Mouse (Mus musculus) small intestine, adult 2 months (tissue): ENCODE data around the gene Ptprm. TPM values are rescaled to one million over a fixed set of nuclear protein-coding genes. Genes with fewer than 3 reads are reported as not detected.

Experiments
- H3K27ac ChIP-seq: fragments of 200-500 bp; 2 replicates; pipeline ENCODE4 v1.5.1; 2012; ENCODE audit warnings: low read depth, low read length, control low read depth, inconsistent platforms; ENCODE audit not compliant: insufficient read depth
- H3K27me3 ChIP-seq: fragments of 200-500 bp; 2 replicates; pipeline ENCODE4 v1.6.1; 2012; ENCODE audit warnings: mild to moderate bottlenecking, moderate library complexity, low read length, inconsistent platforms; ENCODE audit not compliant: control insufficient read depth, insufficient read depth
- H3K36me3 ChIP-seq: fragments of 200-500 bp; 2 replicates; pipeline ENCODE4 v1.6.1; 2012; ENCODE audit warnings: mild to moderate bottlenecking, low read length, control low read depth, inconsistent platforms; ENCODE audit not compliant: control insufficient read depth, insufficient read depth
- H3K4me1 ChIP-seq: fragments of 200-500 bp; 2 replicates; pipeline ENCODE4 v1.6.1; 2012; ENCODE audit warnings: low read length, inconsistent platforms, mixed read lengths; ENCODE audit not compliant: control insufficient read depth, insufficient read depth, insufficient read length
- H3K4me3 ChIP-seq: fragments of 200-500 bp; 2 replicates; pipeline ENCODE4 v1.5.1; 2012; ENCODE audit warnings: low read depth, mild to moderate bottlenecking, control low read depth, inconsistent platforms, low read length, moderate library complexity
- CTCF ChIP-seq: fragments of 200-500 bp; IDR thresholded peaks from 2 replicates; pipeline ENCODE4 v1.5.1; 2012; ENCODE audit warnings: low read depth, mild to moderate bottlenecking, control low read depth, inconsistent platforms, low read length, moderate library complexity, mixed read lengths; ENCODE audit not compliant: insufficient replicate concordance, insufficient read length; ENCODE audit errors: extremely low read depth
- POLR2A ChIP-seq: fragments of 200-500 bp; IDR thresholded peaks from 2 replicates; pipeline ENCODE4 v1.6.1; 2012; ENCODE audit warnings: low read depth, mild to moderate bottlenecking, control low read depth, inconsistent platforms, low read length, moderate library complexity
- WGBS: fragments of 180-500 bp; shearing (Covaris S2); methylation state at CpG from one replicate; pipeline ENCODE4 v1.1.7; 2018; 5-methylcytosine and 5-hydroxymethylcytosine counted together
- polyA plus RNA-seq: library from polyadenylated mRNA; depleted of rRNA; stranded (reverse); fragments of >200 nt; gene quantifications from 2 replicates; pipeline ENCODE4 v1.2.3, GENCODE M21; 2012

Ptprm gene
- polyA plus RNA-seq, 1 experiment = 3.8 TPM

DNA sequence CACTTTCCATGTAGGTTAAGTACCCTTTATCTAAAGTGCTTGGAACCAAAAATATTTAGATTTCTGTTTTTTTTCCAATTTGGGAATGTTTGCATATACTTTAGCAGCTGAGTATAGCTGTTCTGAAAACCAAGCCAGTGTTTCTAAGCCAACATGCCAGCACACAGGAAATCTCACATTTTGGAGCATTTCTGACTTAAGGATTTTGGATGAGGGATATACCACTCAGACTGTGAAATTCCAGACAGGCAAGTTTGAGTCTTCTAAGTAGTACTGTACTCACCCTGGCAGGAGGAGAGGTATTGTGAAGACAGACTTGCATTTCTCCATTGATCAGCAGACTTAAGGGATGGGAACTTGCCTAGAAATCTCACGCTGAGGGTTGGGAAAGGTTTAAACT is 10.2 kb upstream of the Ptprm start:
- Histone ChIP-seq H3K36me3 (no peaks in the 10 kb centered on the region), H3K4me1 (no peaks in the 10 kb centered on the region), H3K4me3 (no peak overlapping the region), H3K27ac (no peak overlapping the region), H3K27me3 (no peaks in the 10 kb centered on the region)
- WGBS = 85% methylated on average over 1 of the region's 1 CpGs
- no peak for TF ChIP-seq CTCF
- no peak for TF ChIP-seq POLR2A

GRCm38 (mm10) chr17:67363377-67364070 is 9.3 kb upstream of the Ptprm start:
- WGBS = 78% methylated on average over 11 of the region's 11 CpGs
- Histone ChIP-seq H3K4me1 (no peaks in the 10 kb centered on the region), H3K27me3 (no peaks in the 10 kb centered on the region), H3K36me3 (no peaks in the 10 kb centered on the region), H3K4me3 (no peak overlapping the region), H3K27ac (no peak overlapping the region)
- TF ChIP-seq POLR2A (no peak), CTCF (no peak)

DNA sequence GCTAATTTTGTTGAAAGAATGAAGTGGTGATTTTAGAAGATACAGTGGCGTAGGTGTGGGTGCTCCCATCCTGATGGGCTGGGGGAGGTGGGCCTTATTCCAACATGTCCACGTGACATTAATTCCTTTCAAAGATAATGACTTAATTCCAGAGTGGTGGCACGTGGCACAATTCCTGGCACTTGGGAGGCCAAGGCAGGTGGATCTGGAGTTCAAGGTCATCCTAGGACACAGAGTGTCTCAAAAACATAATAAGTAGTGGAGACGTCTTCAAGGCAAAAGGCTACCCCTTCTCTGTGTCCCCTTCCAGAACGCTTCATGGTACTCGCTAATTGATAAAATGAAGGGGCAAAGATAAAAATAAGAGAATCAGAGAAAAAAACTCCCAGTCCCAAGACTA is 7.9 kb upstream of the Ptprm start:
- no peak for TF ChIP-seq CTCF
- TF ChIP-seq POLR2A = no peak
- Histone ChIP-seq H3K27me3 (no peaks in the 10 kb centered on the region), H3K27ac (no peak overlapping the region), H3K4me3 (no peak overlapping the region), H3K4me1 (no peaks in the 10 kb centered on the region), H3K36me3 (no peaks in the 10 kb centered on the region)
- WGBS = 80% methylated on average over 6 of the region's 6 CpGs

- no peaks in the 10 kb centered on the region for H3K4me1 ChIP-seq
- H3K27ac ChIP-seq = no peak overlapping the region
- no peak overlapping the region for H3K4me3 ChIP-seq
- TF ChIP-seq POLR2A (no peak), CTCF (no peak)
- H3K27me3 ChIP-seq = no peaks in the 10 kb centered on the region
- 45% methylated on average over 3 of the region's 3 CpGs for WGBS
- no peaks in the 10 kb centered on the region for H3K36me3 ChIP-seq
These were observed 6.3 kb upstream of the Ptprm start for GRCm38 (mm10) chr17:67360606-67361005.

GRCm38 (mm10) chr17:67359578-67359977 is 5.3 kb upstream of the Ptprm start:
- Histone ChIP-seq H3K27me3 (no peaks in the 10 kb centered on the region), H3K4me3 (no peak overlapping the region), H3K36me3 (no peaks in the 10 kb centered on the region), H3K27ac (no peak overlapping the region), H3K4me1 (no peaks in the 10 kb centered on the region; the same call in 1 of the 2 replicates)
- no peak for TF ChIP-seq POLR2A
- no peak for TF ChIP-seq CTCF
- 87% methylated on average over 5 of the region's 5 CpGs for WGBS

GRCm38 (mm10) chr17:67358541-67358940 is 4.3 kb upstream of the Ptprm start:
- no peak overlapping the region for H3K4me3 ChIP-seq
- TF ChIP-seq CTCF (no peak), POLR2A (no peak)
- WGBS = 67% methylated on average over 7 of the region's 7 CpGs
- H3K27me3 ChIP-seq = no peaks in the 10 kb centered on the region; the same call in 1 of the 2 replicates
- no peak overlapping the region for H3K27ac ChIP-seq
- H3K36me3 ChIP-seq = no peaks in the 10 kb centered on the region
- H3K4me1 ChIP-seq = no peaks in the 10 kb centered on the region; the same call in 1 of the 2 replicates

GRCm38 (mm10) chr17:67357191-67357590 is 2.9 kb upstream of the Ptprm start:
- H3K27me3 ChIP-seq = no peaks in the 10 kb centered on the region; the same call in 1 of the 2 replicates
- WGBS = 87% methylated on average over 4 of the region's 4 CpGs
- H3K27ac ChIP-seq = no peak overlapping the region
- H3K4me1 ChIP-seq = no peaks in the 10 kb centered on the region; the same call in 1 of the 2 replicates
- H3K36me3 ChIP-seq = no peaks in the 10 kb centered on the region
- H3K4me3 ChIP-seq = no peak overlapping the region
- TF ChIP-seq POLR2A (no peak), CTCF (no peak)
